Mouse (Mus musculus): ENCODE data around the gene Rnf114. TPM values are rescaled to one million over a fixed set of nuclear protein-coding genes. Genes with fewer than 3 reads are reported as not detected.

Rnf114 gene
- total RNA-seq, 1 experiment from 2014 or later, result 74.1 TPM

GRCm38 (mm10) chr2:167529935-167530513 lies 37.6 kb downstream of the Rnf114 start:
- ATAC-seq (replicated peaks; ENCODE audit: insufficient number of reproducible peaks, low FRiP score, low TSS enrichment, poor library complexity, severe bottlenecking), result no peak

GRCm38 (mm10) chr2:167530536-167530935 lies 38.1 kb downstream of the Rnf114 start:
- no peak for ATAC-seq (replicated peaks; ENCODE audit: insufficient number of reproducible peaks, low FRiP score, low TSS enrichment, poor library complexity, severe bottlenecking)

DNA sequence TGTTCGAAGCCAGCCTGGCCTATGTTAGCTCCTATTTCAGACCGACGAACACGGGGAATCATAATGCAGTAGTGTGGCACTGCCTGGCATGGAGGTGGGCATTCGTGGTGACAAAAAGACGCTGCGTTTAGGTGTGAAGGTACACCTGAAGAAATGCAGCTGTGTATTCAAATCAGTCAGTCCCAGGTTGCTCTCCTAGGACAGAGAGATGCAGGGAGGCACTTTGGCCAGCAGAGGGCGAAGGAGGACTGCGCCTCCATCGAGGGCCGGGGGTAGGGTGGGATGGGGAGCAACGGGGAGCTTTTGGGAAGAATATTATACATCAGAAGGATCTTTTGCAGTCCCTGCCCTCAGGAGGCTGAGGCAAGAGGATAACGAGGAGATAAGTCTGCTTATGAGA lies 39.7 kb downstream of the Rnf114 start:
- ATAC-seq (replicated peaks; ENCODE audit: insufficient number of reproducible peaks, low FRiP score, low TSS enrichment, poor library complexity, severe bottlenecking), result peak; percentile 60; the same call in 1 of the 2 replicates

- no peak for ATAC-seq (replicated peaks; ENCODE audit: insufficient number of reproducible peaks, low FRiP score, low TSS enrichment, poor library complexity, severe bottlenecking)
Measured at GRCm38 (mm10) chr2:167533880-167534279, 41.4 kb downstream of the Rnf114 start.

- ATAC-seq (replicated peaks; ENCODE audit: insufficient number of reproducible peaks, low FRiP score, low TSS enrichment, poor library complexity, severe bottlenecking), result no peak
Measured at GRCm38 (mm10) chr2:167536320-167536945, 44.0 kb downstream of the Rnf114 start.

- peak; percentile 75 for ATAC-seq (replicated peaks; ENCODE audit: insufficient number of reproducible peaks, low FRiP score, low TSS enrichment, poor library complexity, severe bottlenecking)
Measured at GRCm38 (mm10) chr2:167537476-167538297, 45.2 kb downstream of the Rnf114 start, which contains the start of gene Snai1. Snai1 (plus strand) TSS chr2:167538195.

DNA sequence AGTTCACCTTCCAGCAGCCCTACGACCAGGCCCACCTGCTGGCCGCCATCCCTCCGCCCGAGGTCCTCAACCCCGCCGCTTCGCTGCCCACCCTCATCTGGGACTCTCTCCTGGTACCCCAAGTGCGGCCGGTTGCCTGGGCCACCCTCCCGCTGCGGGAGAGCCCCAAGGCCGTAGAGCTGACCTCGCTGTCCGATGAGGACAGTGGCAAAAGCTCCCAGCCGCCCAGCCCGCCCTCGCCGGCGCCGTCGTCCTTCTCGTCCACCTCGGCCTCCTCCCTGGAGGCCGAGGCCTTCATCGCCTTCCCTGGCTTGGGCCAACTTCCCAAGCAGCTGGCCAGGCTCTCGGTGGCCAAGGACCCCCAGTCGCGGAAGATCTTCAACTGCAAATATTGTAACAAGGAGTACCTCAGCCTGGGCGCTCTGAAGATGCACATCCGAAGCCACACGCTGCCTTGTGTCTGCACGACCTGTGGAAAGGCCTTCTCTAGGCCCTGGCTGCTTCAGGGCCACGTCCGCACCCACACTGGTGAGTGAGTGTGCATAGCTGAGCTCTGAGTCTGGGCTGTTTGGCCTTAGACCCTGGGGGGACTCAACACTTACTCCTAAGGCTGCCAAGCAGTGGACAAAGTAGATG lies 46.3 kb downstream of the Rnf114 start:
- ATAC-seq (replicated peaks; ENCODE audit: insufficient number of reproducible peaks, low FRiP score, low TSS enrichment, poor library complexity, severe bottlenecking), result no peak

GRCm38 (mm10) chr2:167539536-167540476 lies 47.4 kb downstream of the Rnf114 start:
- ATAC-seq (replicated peaks; ENCODE audit: insufficient number of reproducible peaks, low FRiP score, low TSS enrichment, poor library complexity, severe bottlenecking), result no peak

GRCm38 (mm10) chr2:167540477-167541110 lies 48.1 kb downstream of the Rnf114 start:
- ATAC-seq (replicated peaks; ENCODE audit: insufficient number of reproducible peaks, low FRiP score, low TSS enrichment, poor library complexity, severe bottlenecking), result no peak

DNA sequence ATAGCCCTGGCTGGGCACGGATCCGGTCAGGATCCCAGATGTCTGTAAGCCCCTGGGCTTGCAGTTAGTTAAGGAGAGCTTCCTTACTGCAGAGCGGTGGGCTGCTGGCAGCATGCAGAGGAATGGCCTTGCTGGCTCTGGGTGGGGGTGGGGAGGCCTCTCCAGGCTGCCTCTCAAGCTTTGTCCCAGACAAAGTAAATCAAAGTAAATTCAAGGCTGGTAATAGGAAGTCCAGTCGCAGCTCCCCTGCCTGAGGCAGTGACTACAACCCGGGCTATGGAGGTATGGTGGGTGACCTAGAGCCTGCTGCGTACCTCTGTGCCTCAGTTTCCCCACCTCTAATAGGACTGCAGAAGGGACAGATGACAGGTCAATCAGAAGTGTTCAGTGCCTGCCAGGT lies 48.9 kb downstream of the Rnf114 start:
- ATAC-seq (replicated peaks; ENCODE audit: insufficient number of reproducible peaks, low FRiP score, low TSS enrichment, poor library complexity, severe bottlenecking), result no peak

DNA sequence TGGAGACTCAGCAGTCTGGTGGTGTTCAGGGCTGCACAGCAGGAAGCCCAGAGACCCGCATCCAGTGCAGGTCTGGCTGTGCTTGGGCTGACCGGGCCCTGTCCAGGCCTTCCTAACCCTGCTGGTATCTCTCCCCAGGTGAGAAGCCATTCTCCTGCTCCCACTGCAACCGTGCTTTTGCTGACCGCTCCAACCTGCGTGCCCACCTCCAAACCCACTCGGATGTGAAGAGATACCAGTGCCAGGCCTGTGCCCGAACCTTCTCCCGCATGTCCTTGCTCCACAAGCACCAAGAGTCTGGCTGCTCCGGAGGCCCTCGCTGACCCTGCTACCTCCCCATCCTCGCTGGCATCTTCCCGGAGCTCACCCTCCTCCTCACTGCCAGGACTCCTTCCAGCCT lies 49.3 kb downstream of the Rnf114 start:
- ATAC-seq (replicated peaks; ENCODE audit: insufficient number of reproducible peaks, low FRiP score, low TSS enrichment, poor library complexity, severe bottlenecking), result no peak

DNA sequence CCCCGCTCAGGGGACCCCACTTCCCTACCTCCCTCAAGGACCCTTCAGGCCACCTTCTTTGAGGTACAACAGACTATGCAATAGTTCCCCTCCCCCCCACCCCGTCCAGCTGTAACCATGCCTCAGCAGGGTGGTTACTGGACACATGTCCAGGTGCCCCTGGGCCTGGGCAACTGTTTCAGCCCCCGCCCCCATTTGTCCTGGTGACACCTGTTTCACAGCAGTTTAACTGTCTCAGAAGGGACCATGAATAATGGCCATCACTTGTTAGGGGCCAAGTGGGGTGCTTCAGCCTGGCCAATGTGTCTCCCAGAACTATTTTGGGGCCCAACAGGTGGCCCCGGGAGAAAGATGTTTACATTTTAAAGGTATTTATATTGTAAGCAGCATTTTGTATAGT lies 49.9 kb downstream of the Rnf114 start:
- no peak for ATAC-seq (replicated peaks; ENCODE audit: insufficient number of reproducible peaks, low FRiP score, low TSS enrichment, poor library complexity, severe bottlenecking)

- no peak for ATAC-seq (replicated peaks; ENCODE audit: insufficient number of reproducible peaks, low FRiP score, low TSS enrichment, poor library complexity, severe bottlenecking)
Measured at GRCm38 (mm10) chr2:167543121-167544003, 50.9 kb downstream of the Rnf114 start.

GRCm38 (mm10) chr2:167544004-167544356 lies 51.5 kb downstream of the Rnf114 start:
- ATAC-seq (replicated peaks; ENCODE audit: insufficient number of reproducible peaks, low FRiP score, low TSS enrichment, poor library complexity, severe bottlenecking), result no peak

DNA sequence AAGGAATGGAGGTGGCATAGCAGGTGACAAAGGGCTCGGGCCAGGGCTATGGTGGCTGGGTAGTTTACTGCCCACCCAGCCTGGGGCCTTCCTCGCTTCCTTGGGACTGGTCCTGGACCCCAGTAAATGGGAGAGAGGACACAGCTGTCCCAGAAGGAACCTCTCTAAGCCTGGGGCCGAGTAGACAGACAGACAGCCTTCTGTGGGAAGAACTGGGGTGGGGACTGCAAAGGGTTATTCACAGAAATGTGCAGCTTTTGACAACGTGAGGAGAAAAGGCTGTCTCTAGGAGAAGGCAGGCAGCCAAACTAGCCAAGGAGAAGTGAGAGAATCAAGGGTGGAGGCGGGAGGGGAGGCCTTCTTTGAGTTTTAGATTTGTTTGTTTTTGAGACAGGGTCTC lies 52.0 kb downstream of the Rnf114 start:
- no peak for ATAC-seq (replicated peaks; ENCODE audit: insufficient number of reproducible peaks, low FRiP score, low TSS enrichment, poor library complexity, severe bottlenecking)

- no peak for ATAC-seq (replicated peaks; ENCODE audit: insufficient number of reproducible peaks, low FRiP score, low TSS enrichment, poor library complexity, severe bottlenecking)
Measured at GRCm38 (mm10) chr2:167546447-167547195, 54.2 kb downstream of the Rnf114 start.

Measured in monocyte, adult 5-6 weeks (primary cell).